Mouse (Mus musculus): ENCODE measurements around the gene Abca4. TPM values are rescaled to one million over a fixed set of nuclear protein-coding genes. Genes with fewer than 3 reads are reported as not detected.

Gene Abca4
- polyA plus RNA-seq, 1 experiment from 2014 or later: 3.7 TPM

Other genes with a start within 250 kb of the Abca4 start
- gene Abcd3, start 229.1 kb upstream of the Abca4 start, polyA plus RNA-seq (2015; fragmentation: Nextera tagmentation; extraction: Ambion mirVana): 84.4 and 85.7 TPM in 2 replicates
- 15.4 and 22.1 TPM in 2 replicates for gene Arhgap29, start 91.9 kb upstream of the Abca4 start, polyA plus RNA-seq (2015; fragmentation: Nextera tagmentation; extraction: Ambion mirVana)
- gene Gclm, start 201.1 kb downstream of the Abca4 start, polyA plus RNA-seq (2015; fragmentation: Nextera tagmentation; extraction: Ambion mirVana): 37.1 and 43.8 TPM in 2 replicates
- gene Dnttip2, start 229.9 kb downstream of the Abca4 start, polyA plus RNA-seq (2015; fragmentation: Nextera tagmentation; extraction: Ambion mirVana): 39.8 and 41.7 TPM in 2 replicates
- 6.8 and 7.1 TPM in 2 replicates for gene Bcar3, start 249.7 kb downstream of the Abca4 start, polyA plus RNA-seq (2015; fragmentation: Nextera tagmentation; extraction: Ambion mirVana)